Mouse (Mus musculus) liver, adult 2 months (tissue): ENCODE data around the gene Sarm1. TPM values are rescaled to one million over a fixed set of nuclear protein-coding genes. Genes with fewer than 3 reads are reported as not detected.
A peak's percentile ranks its signal among the peaks of the same experiment; 100 is the strongest.

Experiments
- DNase-seq: peaks from one replicate; pipeline ENCODE4 v3.0.0-alpha.2; 2011; ENCODE audit warnings: low read depth, low spot score; ENCODE audit errors: extremely low read depth
- H3K27ac ChIP-seq: fragments of 200-500 bp; replicated peaks from 2 replicates; pipeline ENCODE4 v1.5.1; 2012; ENCODE audit warnings: low read depth, mild to moderate bottlenecking, control low read depth, inconsistent platforms, low read length; ENCODE audit not compliant: insufficient read depth
- H3K27me3 ChIP-seq: fragments of 200-500 bp; 2 replicates; pipeline ENCODE4 v1.6.1; 2012; ENCODE audit warnings: mild to moderate bottlenecking, moderate library complexity, low read length, inconsistent platforms; ENCODE audit not compliant: control insufficient read depth, insufficient read depth
- H3K36me3 ChIP-seq: fragments of 200-500 bp; 2 replicates; pipeline ENCODE4 v1.6.1; 2012; ENCODE audit warnings: low read length, inconsistent platforms; ENCODE audit not compliant: control insufficient read depth, insufficient read depth
- H3K4me1 ChIP-seq: fragments of 200-500 bp; 2 replicates; pipeline ENCODE4 v1.6.1; 2011; ENCODE audit warnings: low read length; ENCODE audit not compliant: control insufficient read depth, insufficient read depth
- H3K4me3 ChIP-seq: fragments of 200-500 bp; 2 replicates; pipeline ENCODE4 v1.5.1; 2011; ENCODE audit warnings: low read depth, mild to moderate bottlenecking, control low read depth, low read length, moderate library complexity; ENCODE audit not compliant: insufficient read depth
- H3K79me2 ChIP-seq: fragments of 200-500 bp; 2 replicates; pipeline ENCODE4 v1.6.1; 2012; ENCODE audit warnings: inconsistent platforms, mild to moderate bottlenecking, low read length, moderate library complexity; ENCODE audit not compliant: control insufficient read depth, insufficient read depth
- H3K9ac ChIP-seq: fragments of 200-500 bp; 2 replicates; pipeline ENCODE4 v1.6.1; 2012; ENCODE audit warnings: low read depth, mild to moderate bottlenecking, control low read depth, inconsistent platforms, low read length
- CTCF ChIP-seq: fragments of 200-500 bp; IDR thresholded peaks from 2 replicates; pipeline ENCODE4 v1.5.1; 2011; ENCODE audit warnings: low read depth, low read length, control low read depth
- POLR2A ChIP-seq: fragments of 200-500 bp; IDR thresholded peaks from 2 replicates; pipeline ENCODE4 v1.6.1; 2011; ENCODE audit warnings: low read length, control low read depth; ENCODE audit not compliant: insufficient read depth; ENCODE audit errors: extremely low read depth
- WGBS: fragments of 180-500 bp; shearing (Covaris S2); methylation state at CpG from one replicate; pipeline ENCODE4 v1.1.7; 2018; 5-methylcytosine and 5-hydroxymethylcytosine counted together
- polyA plus RNA-seq: library from polyadenylated mRNA; depleted of rRNA; stranded (reverse); fragments of >200 nt; gene quantifications from 2 replicates; pipeline ENCODE4 v1.2.3, GENCODE M21; 2012; rRNA removed
- total RNA-seq: library from RNA; depleted of rRNA; stranded (reverse); fragments of >200 nt; gene quantifications from 2 replicates; pipeline ENCODE4 v1.2.3, GENCODE M21; 2014; rRNA removed

The Sarm1 gene
- total RNA-seq (0.09 and 0.34 TPM in 2 replicates), polyA plus RNA-seq (0.21 and 0.24 TPM in 2 replicates)

GRCm38 (mm10) chr11:78497544-78498522 is at the start of gene Sarm1:
Sarm1 (minus strand) TSS chr11:78497754.
- H3K4me3 ChIP-seq: peak within 1 kb of the TSS; percentile 45
- peak within 1 kb of the TSS; percentile 77 for H3K27ac ChIP-seq
- peaks cover 13% of the 10 kb centered on the region; the same call in 1 of the 2 replicates for H3K79me2 ChIP-seq
- TF ChIP-seq CTCF (no peak), POLR2A (peak; percentile 35; the same call in 1 of the 2 replicates)
- H3K27me3 ChIP-seq: no peaks in the 10 kb centered on the region
- peak; percentile 89 for DNase-seq
- peaks cover 15% of the 10 kb centered on the region for H3K4me1 ChIP-seq
- 2% methylated on average over 36 of the region's 36 CpGs for WGBS
- peak within 1 kb of the TSS; percentile 62 for H3K9ac ChIP-seq
- H3K36me3 ChIP-seq: peaks cover 7% of the 10 kb centered on the region

- peaks cover 15% of the 10 kb centered on the region for H3K4me1 ChIP-seq
- H3K4me3 ChIP-seq: no peak overlapping the region
- peaks cover 15% of the 10 kb centered on the region; the same call in 1 of the 2 replicates for H3K79me2 ChIP-seq
- H3K9ac ChIP-seq: no peak overlapping the region
- WGBS: 33% methylated on average over 8 of the region's 8 CpGs
- H3K27ac ChIP-seq: no peak overlapping the region
- DNase-seq: no peak
- no peaks in the 10 kb centered on the region for H3K27me3 ChIP-seq
- H3K36me3 ChIP-seq: peaks cover 20% of the 10 kb centered on the region
- no peak for TF ChIP-seq CTCF
- no peak for TF ChIP-seq POLR2A
These were observed 47.6 kb upstream of the Sarm1 start for GRCm38 (mm10) chr11:78545181-78545580.

- peak; percentile 38 for DNase-seq
- Histone ChIP-seq H3K9ac (no peak overlapping the region), H3K27ac (no peak overlapping the region), H3K36me3 (peaks cover 26% of the 10 kb centered on the region), H3K4me1 (peaks cover 15% of the 10 kb centered on the region), H3K4me3 (no peak overlapping the region), H3K27me3 (no peaks in the 10 kb centered on the region), H3K79me2 (peaks cover 15% of the 10 kb centered on the region; the same call in 1 of the 2 replicates)
- 86% methylated on average over 7 of the region's 7 CpGs for WGBS
- no peak for TF ChIP-seq CTCF
- no peak for TF ChIP-seq POLR2A
These were observed 47.0 kb upstream of the Sarm1 start for GRCm38 (mm10) chr11:78544449-78545111.

DNA sequence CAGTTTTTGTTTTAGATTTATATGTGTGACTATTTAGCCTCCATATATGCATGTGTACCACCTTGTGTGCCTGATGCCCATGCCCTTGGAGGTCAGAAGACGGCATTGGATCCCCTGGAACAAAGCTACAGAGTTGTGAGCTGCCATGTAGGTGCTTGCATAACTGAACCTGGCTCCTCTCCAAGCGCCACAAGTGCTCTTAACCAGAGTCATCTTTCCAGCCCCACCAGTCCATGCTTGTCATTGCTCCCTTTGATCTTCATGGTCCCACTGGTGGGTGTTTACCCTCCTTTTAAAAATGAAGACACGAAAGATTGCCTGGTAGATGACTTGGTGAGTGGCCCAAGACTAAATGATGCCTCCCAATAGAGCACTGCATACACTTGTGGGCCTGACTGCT is 42.8 kb upstream of the Sarm1 start:
- H3K27ac ChIP-seq: no peak overlapping the region
- peak; percentile 65 for DNase-seq
- peaks cover 17% of the 10 kb centered on the region; the same call in 1 of the 2 replicates for H3K79me2 ChIP-seq
- H3K9ac ChIP-seq: no peak overlapping the region
- peaks cover 13% of the 10 kb centered on the region for H3K4me1 ChIP-seq
- 42% methylated on average over 3 of the region's 3 CpGs for WGBS
- H3K27me3 ChIP-seq: no peaks in the 10 kb centered on the region
- no peak overlapping the region for H3K4me3 ChIP-seq
- TF ChIP-seq CTCF (no peak), POLR2A (no peak)
- H3K36me3 ChIP-seq: peaks cover 29% of the 10 kb centered on the region

DNA sequence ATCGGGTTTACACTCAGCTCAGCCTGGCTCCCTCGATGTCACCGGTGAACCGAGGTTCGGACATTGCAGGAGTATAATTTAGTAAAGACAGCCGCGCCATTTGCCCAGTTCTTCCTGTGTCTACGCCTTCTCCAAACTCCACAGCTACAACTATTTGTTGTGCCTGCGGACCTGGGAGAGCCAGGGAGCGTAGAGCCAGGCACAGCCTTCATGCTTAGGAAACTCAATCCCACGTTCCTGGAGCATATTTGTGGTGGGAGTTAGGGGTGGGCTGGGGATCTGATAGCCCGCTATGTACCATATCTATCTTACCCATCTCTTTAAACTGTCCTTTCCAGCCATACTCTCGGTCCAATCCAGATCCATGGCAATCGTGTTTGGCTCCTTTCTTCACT is 39.1 kb upstream of the Sarm1 start:
- H3K36me3 ChIP-seq: peaks cover 19% of the 10 kb centered on the region
- peak overlapping the region; percentile 76 for H3K27ac ChIP-seq
- H3K9ac ChIP-seq: peak overlapping the region; percentile 87
- H3K4me3 ChIP-seq: peak overlapping the region; percentile 86
- H3K27me3 ChIP-seq: no peaks in the 10 kb centered on the region
- WGBS: under 1% methylated on average over 14 of the region's 14 CpGs
- peaks cover 11% of the 10 kb centered on the region for H3K4me1 ChIP-seq
- DNase-seq: no peak
- peaks cover 15% of the 10 kb centered on the region; the same call in 1 of the 2 replicates for H3K79me2 ChIP-seq
- TF ChIP-seq POLR2A (no peak), CTCF (no peak)
